21 mouse cellular contexts compared by ENCODE assay signal in genomic region chr10:98325720-98326119, GRCm38 (mm10).
DNase-seq lines count a peak whose midpoint lies in the region; ATAC-seq and TF ChIP-seq lines count a peak whose summit lies in the region.
"Had no signal": no experiment of that assay in that cellular context is flagged by ENCODE, and none has a peak within 500 bp of the region (broad histone marks: within the 10 kb centered on the region; RNA-seq: fewer than 3 reads in every experiment).

No protein-coding gene starts in this region.

- no peak overlapping the region for H3K4me3 ChIP-seq in lung, postnatal 0 days (ENCODE audit: low read depth, low read length)
- no peak overlapping the region for H3K4me3 ChIP-seq in lung, adult 2 months (replicated peaks; ENCODE audit: extremely low read depth, low read depth, low read length)
- H3K4me3 ChIP-seq in myocyte, result no peak overlapping the region
- H3K4me3 ChIP-seq: forebrain, embryonic 15.5 days; heart, adult 2 months; heart, embryonic 15.5 days; hindbrain, embryonic 13.5 days had no signal

- H3K9ac ChIP-seq in lung, postnatal 0 days (replicated peaks; ENCODE audit: low read depth), result no peak overlapping the region
- H3K9ac ChIP-seq: forebrain, embryonic 15.5 days; heart, embryonic 15.5 days; hindbrain, embryonic 13.5 days had no signal

- DNase-seq in lung, postnatal 0 days (ENCODE audit: low spot score), result peak; percentile 23
- DNase-seq in lung, adult 2 months, result no peak
- DNase-seq in NIH3T3 (ENCODE audit: low read depth), result peak; percentile 11
- peak; percentile 3 for DNase-seq in embryo, embryonic 11 days
- no peak for DNase-seq in layer of hippocampus, adult 9-11 months
- DNase-seq in ovary, postnatal 14 days (ENCODE audit: low spot score), result no peak
- DNase-seq: adrenal gland, adult 8-10 months; B cell, adult 2 months; cerebellum, adult 11 months; cerebellum, adult 9-10 months; cerebellum, postnatal 25 days; gastrocnemius, postnatal 10 days; heart, adult 2 months; heart, postnatal 14 days; kidney, adult 11 months had no signal

- TF ChIP-seq POLR2A in lung, adult 2 months (IDR thresholded peaks at IDR 0.05; ENCODE audit: borderline replicate concordance, extremely low read depth, low read depth, low read length), result no peak
- no peak for TF ChIP-seq POLR2A in myocyte (IDR thresholded peaks at IDR 0.05; ENCODE audit: insufficient read length, low read depth)

- TF ChIP-seq CTCF in lung, postnatal 0 days (IDR thresholded peaks at IDR 0.05), result no peak
- no peak for TF ChIP-seq CTCF in lung, adult 2 months (IDR thresholded peaks at IDR 0.05; ENCODE audit: insufficient read depth, low read length)

- no peak for TF ChIP-seq EP300 in lung, postnatal 0 days (IDR thresholded peaks at IDR 0.05)

- ATAC-seq in lung, postnatal 0 days, result no peak
- ATAC-seq: forebrain, embryonic 15.5 days; hindbrain, postnatal 0 days had no signal

- H3K27ac ChIP-seq in lung, postnatal 0 days (ENCODE audit: low read length), result no peak overlapping the region
- H3K27ac ChIP-seq: forebrain, embryonic 15.5 days; heart, adult 2 months; heart, embryonic 15.5 days; hindbrain, embryonic 13.5 days; hindbrain, postnatal 0 days had no signal

- WGBS in lung, postnatal 0 days, result 59% methylated on average over 5 of the region's 5 CpGs
- WGBS in lung, adult 2 months, result 67% methylated on average over 5 of the region's 5 CpGs

- no peaks in the 10 kb centered on the region for H3K4me1 ChIP-seq in lung, postnatal 0 days (ENCODE audit: insufficient read depth, low read depth, low read length)
- no peaks in the 10 kb centered on the region for H3K4me1 ChIP-seq in lung, adult 2 months (ENCODE audit: control insufficient read depth, insufficient read depth, low read length)
- H3K4me1 ChIP-seq: forebrain, embryonic 15.5 days; heart, embryonic 15.5 days; hindbrain, embryonic 13.5 days had no signal

- no peaks in the 10 kb centered on the region for H3K36me3 ChIP-seq in lung, postnatal 0 days (ENCODE audit: insufficient read depth, low read length)
- H3K36me3 ChIP-seq in myocyte (ENCODE audit: control insufficient read depth, insufficient read depth), result no peaks in the 10 kb centered on the region
- H3K36me3 ChIP-seq: forebrain, embryonic 15.5 days; heart, embryonic 15.5 days; hindbrain, embryonic 13.5 days had no signal

- no peaks in the 10 kb centered on the region for H3K9me3 ChIP-seq in lung, postnatal 0 days (ENCODE audit: low read length)
- H3K9me3 ChIP-seq: forebrain, embryonic 15.5 days; heart, embryonic 15.5 days; hindbrain, embryonic 13.5 days had no signal

- no peaks in the 10 kb centered on the region for H3K27me3 ChIP-seq in lung, postnatal 0 days (replicated peaks; ENCODE audit: insufficient read depth, low read length)
- H3K27me3 ChIP-seq in myocyte (ENCODE audit: control insufficient read depth, insufficient read depth, insufficient read length), result no peaks in the 10 kb centered on the region
- H3K27me3 ChIP-seq: forebrain, embryonic 15.5 days; heart, embryonic 15.5 days; hindbrain, embryonic 13.5 days had no signal

- no peaks in the 10 kb centered on the region for H3K79me2 ChIP-seq in myocyte (ENCODE audit: control insufficient read depth, insufficient read depth)

- H3ac ChIP-seq in myocyte (ENCODE audit: control insufficient read depth, insufficient read length), result no peak overlapping the region

- H3K4me2 ChIP-seq in lung, postnatal 0 days (replicated peaks; ENCODE audit: low read depth, low read length), result no peak overlapping the region
- H3K4me2 ChIP-seq in myocyte (ENCODE audit: low read depth), result no peak overlapping the region
- H3K4me2 ChIP-seq: forebrain, embryonic 15.5 days; heart, embryonic 11.5 days; heart, embryonic 15.5 days; hindbrain, embryonic 13.5 days had no signal

TF ChIP-seq in myocyte, 11 proteins besides CTCF, POLR2A, EP300 and RAD21:
- peak in 2 of 3 experiments; percentile 2 to 35 for TF ChIP-seq MYOG (IDR thresholded peaks at IDR 0.05; ENCODE audit: control insufficient read depth in 1 of 3, insufficient read depth in 1 of 3, insufficient read length in 2 of 3, low read depth in 2 of 3)
- TF ChIP-seq MAX (IDR thresholded peaks at IDR 0.05; ENCODE audit: low read depth), result no peak
- TF ChIP-seq TCF3 (IDR thresholded peaks at IDR 0.05; ENCODE audit: insufficient read length, low read depth), result no peak
- peak; percentile 16 to 80 (median 77) for TF ChIP-seq MYOD1 (IDR thresholded peaks at IDR 0.05; ENCODE audit: control insufficient read depth in 1 of 3, insufficient read length in 2 of 3, low read depth in 2 of 3)
- peak; percentile 74 for TF ChIP-seq TCF12 (IDR thresholded peaks at IDR 0.05; ENCODE audit: insufficient read depth, poor library complexity, severe bottlenecking)
- TF ChIP-seq CEBPB (IDR thresholded peaks at IDR 0.05; ENCODE audit: insufficient read depth, poor library complexity, severe bottlenecking), result peak; percentile 85
- no peak for TF ChIP-seq POLR2AphosphoS2 (IDR thresholded peaks at IDR 0.05; ENCODE audit: insufficient read length, low read depth)
- no peak for TF ChIP-seq USF1 (IDR thresholded peaks at IDR 0.05; ENCODE audit: low read depth)
- no peak for TF ChIP-seq REST (IDR thresholded peaks at IDR 0.05; ENCODE audit: insufficient read depth, insufficient read length)

Comparison
In these comparisons a context has a peak if more than half of its experiments do, and no peak if none do; other contexts are left out.
1. DNase-seq: peak in lung, postnatal 0 days (single experiment), NIH3T3 (single experiment) and embryo, embryonic 11 days (single experiment); none in lung, adult 2 months (single experiment), layer of hippocampus, adult 9-11 months (single experiment) and ovary, postnatal 14 days (single experiment).